Mouse (Mus musculus): ENCODE measurements around the gene Gm16253.
A peak's percentile ranks its signal among the peaks of the same experiment; 100 is the strongest.

Gm16253 gene

DNA sequence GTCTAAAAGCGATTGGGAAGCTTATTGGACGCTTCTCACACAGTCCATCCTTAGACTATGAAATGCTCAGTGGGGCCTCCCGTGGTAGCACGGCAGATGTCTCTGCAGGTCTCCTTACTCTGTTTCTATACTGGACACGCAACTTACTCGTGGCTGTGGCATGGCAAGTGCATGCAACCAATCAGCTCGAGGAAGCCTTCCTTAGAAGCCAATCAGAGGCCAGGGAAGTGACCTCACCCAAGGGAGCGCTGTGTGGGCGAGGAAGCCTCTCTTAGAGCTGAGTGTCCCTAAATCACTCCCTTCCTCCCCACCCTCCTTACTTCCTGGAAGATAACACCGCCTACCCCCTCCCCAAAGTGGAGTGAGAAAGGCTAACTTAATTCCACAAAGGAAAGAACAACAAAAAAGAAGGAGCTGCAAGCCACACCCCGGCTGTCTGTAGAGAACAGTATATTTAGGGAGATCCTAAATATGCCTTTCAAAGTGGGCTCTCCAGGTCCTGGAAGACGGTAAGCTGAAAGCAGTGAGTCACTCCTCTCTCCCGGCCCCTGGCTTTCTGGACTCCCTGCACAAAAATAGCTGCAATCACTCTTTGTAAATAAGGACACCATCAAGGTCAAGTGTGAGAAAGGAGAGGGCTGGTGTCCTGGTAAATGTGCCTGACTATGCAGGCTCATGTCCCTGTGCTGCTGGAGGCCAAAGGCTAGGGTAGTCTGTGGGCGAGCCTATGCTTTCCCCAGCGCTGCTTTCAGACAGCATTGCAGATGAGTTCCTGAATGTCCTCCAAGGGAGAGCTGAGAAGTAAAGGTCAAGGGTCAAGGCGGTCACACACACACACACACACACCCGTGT is at the start of gene Gm16253:
Gene Gm16253 (plus strand): TSS at position 295 of the 852 bp plus-strand sequence.
- peak; percentile 94 for DNase-seq (ENCODE audit: low read depth, low spot score)

DNA sequence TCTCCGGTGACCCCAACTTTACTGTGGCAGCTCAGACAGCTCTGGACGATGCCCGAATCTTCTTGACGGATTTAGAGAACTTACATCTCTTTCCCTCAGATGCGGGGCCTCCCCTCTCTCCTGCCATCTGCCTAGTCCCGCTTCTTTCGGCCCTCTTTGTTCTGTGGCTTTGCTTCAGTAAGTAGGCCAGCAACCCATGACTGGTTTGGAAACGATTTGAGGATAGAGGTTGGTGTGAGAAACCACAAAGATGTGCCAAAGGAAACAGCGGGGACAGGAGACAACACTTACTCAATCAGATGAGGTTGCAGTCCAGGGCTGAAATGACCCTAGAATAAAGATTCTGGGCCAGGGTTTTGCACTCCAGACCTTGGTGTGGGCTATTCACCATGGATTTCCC is 48.3 kb upstream of the Gm16253 start:
- no peak for DNase-seq (ENCODE audit: low read depth, low spot score)

DNA sequence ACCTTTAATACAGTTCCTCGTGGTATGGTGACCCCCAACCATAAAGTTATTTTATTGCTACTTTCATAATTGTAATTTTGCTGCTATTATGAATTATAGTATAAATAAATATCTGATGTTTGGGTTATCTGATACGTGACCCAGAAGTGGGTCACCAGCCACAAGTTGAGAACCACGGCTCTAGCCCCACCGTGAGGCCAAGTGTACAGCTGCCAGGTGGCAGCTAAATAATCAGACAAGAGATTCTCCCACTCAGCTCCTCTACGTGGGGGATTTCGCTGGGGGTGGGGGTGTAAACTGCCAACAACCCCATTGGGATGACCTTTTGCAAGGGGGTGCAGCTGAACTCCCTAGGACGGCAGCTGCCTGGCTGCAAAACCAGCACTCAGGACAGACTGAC is 44.7 kb upstream of the Gm16253 start:
- DNase-seq (ENCODE audit: low read depth, low spot score): no peak

DNA sequence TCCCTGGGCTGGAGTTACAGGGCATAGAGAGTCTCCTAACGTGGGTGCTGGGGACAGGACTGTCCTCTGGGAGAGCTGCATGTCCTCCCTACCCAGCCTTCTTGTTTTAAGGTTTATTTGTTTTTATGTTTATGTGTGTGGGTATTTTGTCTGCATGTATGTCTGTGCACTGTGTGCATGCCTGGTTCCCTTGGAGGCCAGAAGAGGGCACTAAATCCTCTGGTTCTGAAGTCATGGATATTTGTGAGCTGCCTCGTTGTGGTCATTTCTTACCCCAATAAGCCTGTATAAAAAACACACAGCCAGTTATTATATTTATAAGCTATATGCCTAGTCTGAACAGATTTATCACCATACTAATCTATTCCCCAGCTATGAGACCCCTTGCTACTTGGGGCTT is 42.5 kb upstream of the Gm16253 start:
- no peak for DNase-seq (ENCODE audit: low read depth, low spot score)

DNA sequence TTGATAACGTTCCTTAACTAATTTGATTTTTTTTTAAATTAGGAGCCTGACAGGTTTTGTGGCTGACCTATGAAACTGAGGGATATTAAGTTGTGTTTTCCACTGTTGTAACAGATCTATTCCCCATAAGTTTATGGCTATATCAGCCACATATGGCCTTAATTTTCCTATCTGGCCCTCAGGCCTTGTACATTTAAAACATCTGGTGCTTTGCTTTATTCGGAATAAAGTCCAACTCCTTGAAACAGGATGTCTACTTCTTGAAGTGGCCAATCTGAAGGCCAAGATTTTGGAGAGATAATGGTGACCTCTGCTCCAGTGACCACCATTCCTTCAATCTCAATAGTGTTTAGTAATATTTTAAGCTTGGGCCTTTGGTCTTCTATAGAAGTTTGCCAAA is 37.5 kb upstream of the Gm16253 start:
- no peak for DNase-seq (ENCODE audit: low read depth, low spot score)

DNA sequence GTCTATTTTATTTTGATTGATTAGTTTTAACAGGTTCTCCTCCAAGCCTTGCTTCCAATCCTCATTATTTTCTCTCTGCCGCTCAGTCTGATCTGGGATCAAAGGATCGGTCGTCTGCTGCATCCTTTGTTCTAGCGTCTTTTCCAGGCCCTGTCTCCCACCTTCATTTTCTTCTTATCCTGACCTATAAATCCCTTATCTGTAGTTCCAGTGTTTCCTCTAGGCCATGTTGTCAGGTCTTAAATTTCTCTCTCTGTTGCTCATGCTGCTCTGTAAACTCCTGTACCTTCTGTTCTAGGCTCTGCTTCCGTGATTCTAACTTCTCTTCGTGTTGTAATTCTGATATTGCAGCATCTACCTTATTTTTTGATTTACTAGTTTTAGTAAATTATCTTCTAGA is 36.0 kb upstream of the Gm16253 start:
- DNase-seq (ENCODE audit: low read depth, low spot score): no peak

DNA sequence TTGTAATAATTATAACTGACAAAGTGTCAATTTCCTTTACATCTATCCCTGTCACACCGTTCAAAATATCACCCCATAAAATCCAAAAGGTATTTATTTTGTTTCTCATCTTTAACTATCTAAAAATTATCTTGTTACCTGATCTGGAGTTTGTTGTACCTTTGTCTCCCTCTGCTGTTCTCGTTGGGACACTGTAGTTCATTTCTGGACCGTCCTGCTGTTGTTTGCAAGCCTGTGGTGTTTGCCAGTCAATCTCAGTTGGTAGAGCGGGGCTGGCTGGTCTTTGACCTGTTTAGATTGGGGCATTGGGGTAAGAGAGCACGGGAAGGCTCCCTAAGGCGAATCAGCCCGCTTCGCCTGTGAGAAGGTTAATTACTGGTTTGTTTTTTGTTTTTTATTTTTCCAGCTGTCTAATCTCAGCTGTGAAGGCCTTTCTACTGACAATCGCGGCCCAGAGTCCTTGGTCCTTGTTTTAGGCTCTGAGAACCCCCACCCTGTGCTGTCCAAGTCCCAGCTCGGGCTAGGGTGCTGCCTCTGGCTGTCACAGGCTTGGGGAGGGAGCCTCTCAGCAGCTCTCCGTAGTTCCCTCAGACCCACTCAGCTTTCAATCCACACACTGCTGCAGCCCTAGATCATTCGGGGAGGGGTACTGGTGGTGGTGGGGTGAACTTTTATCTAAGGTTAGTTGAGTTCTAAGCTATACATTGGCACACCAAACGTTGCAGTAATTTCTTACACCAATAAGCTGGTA is 35.3 kb upstream of the Gm16253 start:
- no peak for DNase-seq (ENCODE audit: low read depth, low spot score)

DNA sequence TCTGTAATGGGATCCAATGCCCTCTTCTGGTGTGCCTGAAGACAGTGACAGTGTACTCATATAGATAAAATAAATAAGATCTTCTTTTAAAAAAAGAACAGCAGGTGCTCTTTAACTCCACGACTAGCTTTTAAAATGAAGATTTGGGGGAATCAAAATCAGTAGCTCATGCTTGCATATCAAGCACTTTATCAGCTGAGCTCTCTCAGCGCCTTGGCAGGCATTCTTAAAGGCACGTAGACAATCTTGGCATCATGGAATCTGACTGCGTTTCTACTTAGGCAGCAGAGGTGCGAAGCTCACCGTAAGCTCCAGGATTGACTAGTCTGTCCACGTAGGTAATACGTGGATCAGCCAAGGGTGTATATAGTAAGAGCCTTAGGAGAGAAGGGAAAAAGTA is 34.2 kb upstream of the Gm16253 start:
- DNase-seq (ENCODE audit: low read depth, low spot score): no peak

DNA sequence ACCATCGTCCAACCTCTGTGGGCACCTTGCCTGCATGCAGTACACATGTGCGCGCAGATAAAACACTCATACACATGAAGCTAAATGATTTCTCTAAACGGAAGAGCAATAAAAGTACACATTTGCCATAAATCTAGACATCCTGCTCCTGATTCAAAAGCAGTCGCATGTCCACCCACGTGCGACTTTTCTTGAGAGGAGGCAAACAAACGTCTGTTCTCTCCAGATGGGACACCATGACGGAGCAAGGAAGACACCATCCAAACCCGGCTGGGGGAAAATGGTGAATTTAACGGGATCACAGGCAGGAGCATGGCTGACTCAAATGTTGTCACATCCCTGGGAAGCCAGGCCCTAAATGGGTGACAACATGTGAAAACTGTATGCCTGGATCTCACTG is 33.4 kb upstream of the Gm16253 start:
- no peak for DNase-seq (ENCODE audit: low read depth, low spot score)

DNA sequence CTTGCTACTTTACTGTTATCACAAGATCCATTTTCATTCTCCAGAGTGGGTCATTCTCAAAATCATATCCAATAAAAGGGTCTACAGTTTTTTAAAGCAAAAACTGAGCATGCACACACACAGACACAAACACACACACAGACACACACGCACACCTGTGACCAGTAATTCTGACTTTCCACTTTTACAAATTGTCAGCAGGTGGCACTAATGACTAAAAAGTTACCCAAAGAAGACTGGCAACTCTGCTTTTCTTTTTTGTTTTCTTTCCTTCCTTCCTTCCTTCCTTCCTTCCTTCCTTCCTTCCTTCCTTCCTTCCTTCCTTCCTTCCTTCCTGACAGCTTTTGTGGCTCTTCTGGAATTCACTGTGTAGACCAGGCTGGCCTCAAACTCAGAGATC is 31.2 kb upstream of the Gm16253 start:
- DNase-seq (ENCODE audit: low read depth, low spot score): no peak

DNA sequence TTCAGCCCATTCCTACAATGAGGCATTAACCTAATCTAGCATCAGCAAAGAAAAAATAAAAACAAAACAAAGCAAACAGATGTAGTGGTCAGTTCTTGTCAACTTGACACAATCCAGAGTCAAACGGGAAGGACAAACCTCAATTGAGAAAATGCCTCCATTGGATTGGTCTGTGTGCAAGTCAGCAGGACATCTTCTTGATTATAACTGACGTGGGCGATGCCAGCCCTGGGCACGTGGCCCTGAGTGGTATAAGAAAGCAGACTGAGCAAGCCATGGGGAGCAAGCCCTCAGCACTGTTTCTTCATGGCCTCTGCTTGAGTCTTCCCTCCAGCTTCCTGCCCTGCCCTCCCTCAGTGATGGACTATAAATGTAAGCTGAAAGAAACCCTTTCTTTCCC is 29.9 kb upstream of the Gm16253 start:
- no peak for DNase-seq (ENCODE audit: low read depth, low spot score)

DNA sequence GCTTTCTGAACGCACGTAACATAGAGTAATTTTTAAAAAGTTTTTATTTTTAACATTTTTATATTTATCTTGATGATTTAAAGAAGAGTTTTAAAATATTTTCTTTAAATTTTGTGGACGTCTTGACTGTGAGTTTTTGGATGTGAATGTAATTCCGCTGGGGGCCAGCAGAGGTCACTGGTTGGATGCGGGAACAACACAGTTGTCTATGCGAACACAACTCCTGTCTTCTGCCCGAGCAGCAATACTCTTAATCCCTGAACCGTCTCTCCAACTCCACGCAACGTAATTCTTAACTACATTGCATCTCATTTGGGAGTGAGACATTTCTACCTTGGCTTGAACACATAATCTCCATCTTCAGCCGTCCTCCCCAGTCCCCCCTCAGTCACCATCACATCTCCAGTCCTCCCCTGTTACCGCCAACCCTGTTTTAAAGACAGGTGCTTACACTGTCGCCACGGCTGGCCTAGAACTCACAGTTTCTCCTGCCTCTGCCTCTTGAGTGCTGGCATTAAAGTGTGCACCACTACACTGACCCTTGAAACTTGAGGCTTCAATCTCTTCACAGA is 29.3 kb upstream of the Gm16253 start:
- peak; percentile 74 for DNase-seq (ENCODE audit: low read depth, low spot score)

DNA sequence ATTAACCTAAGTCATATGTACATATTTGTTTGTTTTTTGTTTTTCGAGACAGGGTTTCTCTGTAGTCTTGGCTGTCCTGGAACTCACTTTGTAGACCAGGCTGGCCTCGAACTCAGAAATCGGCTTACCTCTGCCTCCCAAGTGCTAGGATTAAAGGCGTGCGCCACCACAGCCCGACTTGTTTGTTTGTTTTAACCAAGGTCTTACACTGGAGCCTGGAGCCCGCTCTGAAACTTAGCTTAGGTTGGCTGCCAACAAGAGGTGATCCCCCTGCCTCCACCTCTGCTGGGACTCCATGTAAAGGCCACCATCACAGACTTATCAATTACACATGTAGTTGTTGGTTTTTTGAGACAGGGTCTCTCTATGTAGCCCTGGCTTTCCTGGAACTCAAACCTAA is 28.0 kb upstream of the Gm16253 start:
- DNase-seq (ENCODE audit: low read depth, low spot score): no peak

DNA sequence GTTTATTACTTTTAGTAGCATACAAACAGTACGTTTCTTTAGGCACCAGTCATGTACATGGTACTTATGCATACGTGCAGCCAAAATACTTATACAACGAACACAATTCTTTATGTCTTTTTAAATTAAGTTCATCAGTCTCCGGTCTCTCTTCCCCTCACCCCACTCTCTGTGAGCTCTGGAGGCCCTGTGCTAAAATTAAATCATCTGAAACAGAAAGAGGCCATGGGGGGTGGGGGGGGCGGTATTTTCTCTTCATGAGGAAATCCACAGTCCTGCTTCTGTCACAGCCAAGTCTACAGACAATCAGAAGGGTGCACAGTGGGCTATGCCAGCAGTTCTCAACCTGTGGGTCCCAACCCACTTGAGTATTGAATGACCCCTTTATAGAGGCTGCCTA is 27.4 kb upstream of the Gm16253 start:
- DNase-seq (ENCODE audit: low read depth, low spot score): no peak

DNA sequence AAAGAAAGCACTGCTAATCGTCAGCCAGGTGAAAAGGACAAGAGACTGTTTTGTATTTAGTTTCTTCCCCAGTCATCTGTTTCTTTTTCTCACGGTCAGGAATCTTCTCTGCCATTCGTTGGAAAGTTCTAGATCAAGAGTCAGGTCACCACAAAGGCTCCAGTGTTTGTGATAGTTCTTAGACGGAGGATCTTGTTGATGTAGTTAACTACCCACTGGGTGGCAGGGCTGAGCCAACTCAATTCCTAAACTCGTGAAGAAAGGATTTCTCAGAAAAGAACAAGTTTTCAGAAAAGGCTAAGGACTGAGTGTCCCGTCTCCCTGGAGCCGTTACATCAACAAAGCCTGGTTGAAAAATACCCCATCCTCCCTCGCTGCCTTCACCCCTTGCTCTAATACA is 25.6 kb upstream of the Gm16253 start:
- peak; percentile 50 for DNase-seq (ENCODE audit: low read depth, low spot score)

DNA sequence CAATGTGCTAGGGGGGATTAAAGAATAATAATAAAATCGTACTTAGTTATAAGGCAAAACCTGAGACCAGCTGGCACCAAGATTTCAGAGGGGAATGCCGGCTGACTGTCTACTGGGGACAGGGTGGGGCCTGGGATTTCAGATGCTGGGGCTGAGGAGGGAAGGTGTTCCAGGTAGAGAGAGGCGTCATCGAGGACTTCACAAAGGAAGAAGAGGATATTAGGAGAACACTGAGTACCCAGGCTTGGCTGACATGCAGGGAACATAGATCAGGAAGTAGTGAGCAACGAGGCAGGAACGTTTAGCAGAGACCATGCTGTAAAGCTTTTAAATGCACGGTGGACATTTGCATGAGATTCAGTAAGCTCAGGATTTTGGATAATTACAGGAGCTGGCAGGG is 24.9 kb upstream of the Gm16253 start:
- DNase-seq (ENCODE audit: low read depth, low spot score): no peak

DNA sequence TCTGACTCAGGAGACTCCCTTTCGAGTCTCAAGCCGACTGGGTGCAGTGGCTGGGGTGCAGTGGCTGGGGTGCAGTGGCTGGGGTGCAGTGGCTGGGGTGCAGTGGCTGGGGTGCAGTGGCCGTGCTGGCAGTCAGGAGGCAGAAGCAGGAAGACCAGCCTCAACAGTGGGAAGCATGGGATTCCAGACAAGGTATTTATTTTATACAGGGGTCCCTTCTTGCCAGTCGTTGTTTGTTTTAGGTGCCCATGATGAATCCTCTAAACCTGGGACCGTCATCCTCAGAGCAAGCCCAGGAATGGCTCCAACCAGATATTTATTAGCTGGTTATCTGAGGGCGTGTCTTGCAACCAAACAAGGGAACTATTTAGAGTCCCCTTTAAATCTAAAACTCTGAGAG is 23.2 kb upstream of the Gm16253 start:
- no peak for DNase-seq (ENCODE audit: low read depth, low spot score)

DNA sequence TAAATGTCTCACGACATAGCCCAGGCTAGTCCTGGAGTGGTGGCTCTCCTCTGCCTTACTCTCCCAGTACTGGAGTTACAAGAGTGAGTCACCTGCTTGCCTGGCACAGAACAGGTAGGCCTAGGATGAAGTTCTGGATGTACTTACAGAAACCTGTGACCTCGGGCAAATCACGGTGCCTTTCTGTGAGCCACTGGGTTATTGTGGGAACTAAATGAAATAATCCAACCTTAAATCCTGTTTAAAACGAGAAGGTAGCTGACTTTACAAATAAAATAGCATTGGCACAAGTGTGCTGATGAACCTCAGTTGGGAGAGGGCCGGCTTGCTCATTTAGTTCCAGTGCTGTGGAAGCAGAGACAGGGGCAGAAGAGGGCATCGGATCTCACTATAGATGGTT is 22.5 kb upstream of the Gm16253 start:
- no peak for DNase-seq (ENCODE audit: low read depth, low spot score)

DNA sequence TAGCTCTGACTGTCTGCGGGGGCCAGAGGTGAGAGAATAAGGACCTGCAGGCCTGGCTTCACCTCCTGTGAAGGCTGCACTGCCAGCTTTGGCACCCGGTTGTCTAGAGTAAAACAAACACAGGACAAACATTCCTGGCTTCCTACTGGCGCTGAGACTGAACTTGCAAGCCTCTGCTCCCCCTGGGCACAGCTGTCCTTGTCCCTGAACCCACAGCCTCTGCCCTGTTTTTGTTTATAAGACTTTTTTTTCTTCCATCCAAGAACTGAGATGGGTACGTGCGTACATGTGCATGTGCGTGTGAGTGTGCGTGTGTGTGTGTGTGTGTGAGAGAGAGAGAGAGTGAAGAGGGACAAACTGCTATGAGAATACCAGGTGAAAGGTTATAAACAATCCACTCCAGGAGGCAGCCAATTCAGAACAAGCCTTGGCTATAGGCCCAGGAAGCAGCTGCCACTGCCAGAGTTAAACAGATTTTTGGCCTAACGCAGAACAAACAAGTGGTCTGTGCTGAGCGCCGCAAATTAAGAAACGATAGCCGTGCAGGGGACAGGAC is 21.7 kb upstream of the Gm16253 start:
- no peak for DNase-seq (ENCODE audit: low read depth, low spot score)

DNA sequence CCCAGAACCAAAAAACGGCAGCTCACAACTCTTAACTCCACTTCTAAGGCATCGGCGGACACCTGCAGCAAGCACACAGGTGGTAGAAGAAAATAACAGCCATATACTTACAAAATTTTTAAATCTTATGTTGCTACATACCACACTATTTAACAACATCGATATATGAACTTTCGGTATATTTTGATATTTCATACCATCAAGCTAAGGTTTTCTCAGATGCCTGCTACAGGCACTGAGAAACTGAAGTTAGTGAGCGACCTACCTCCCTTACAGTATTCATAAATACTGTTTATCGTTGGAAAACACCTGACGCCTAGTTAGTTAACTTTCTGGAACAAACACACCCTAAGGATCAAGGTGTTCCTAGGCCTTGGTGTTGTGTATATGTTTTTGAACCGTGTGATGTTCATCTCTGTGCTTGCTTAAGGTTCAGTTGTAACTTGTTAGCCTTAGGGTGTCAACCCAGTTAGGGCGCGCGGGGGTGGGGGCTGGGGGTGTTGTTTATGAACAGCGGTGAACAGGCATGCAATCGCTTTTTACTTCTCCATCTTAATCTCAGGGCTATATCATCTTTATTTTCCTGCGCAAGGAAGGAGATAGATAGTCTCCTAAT is 20.7 kb upstream of the Gm16253 start:
- DNase-seq (ENCODE audit: low read depth, low spot score): no peak

DNA sequence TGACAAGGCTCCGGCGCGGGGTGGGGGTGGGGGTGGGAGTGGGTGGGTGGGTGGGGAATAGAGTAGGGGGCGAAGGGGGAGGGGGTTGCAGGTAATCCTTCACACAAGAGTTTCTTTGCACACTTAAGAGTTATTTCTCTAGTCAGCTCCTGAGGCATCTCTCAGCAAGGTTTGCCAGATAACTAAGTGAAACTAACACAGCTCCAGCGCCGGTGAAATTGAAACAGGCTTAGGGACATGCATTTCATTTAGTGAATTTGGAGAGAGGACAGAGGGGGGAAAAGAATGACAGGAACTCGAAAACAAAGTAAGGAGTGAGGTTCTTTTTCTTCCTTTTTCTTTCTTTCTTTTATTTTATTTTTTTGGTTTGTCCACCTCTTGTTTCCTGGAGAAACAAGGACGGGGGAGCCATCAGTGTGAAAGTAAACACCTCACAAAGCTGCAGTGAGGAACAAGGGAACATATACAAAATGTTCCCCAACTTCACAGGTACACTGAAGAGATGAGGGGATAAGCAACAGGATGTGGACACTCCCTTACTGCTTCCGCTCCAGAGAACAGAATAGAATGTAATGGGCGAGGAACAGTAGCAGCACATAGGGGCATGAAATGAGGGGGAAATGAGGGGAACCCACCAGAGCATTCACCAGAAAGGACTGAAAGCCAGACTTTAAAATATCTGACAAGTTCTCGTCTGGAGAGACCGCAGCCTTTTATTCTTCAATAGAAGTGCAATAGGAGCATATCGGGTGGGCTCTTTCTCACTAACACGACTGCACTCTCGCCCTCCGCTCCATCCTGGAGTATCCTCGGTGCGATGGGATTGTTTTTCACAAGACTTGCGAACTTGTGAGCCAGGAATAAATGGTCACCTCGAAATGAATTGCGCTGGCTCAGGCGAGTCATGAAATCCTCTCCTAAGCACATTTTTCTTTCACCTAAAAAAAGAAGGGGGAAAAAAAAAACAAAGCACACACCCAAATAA is 19.8 kb upstream of the Gm16253 start:
- no peak for DNase-seq (ENCODE audit: low read depth, low spot score)
